Mouse (Mus musculus): ENCODE measurements around the gene Meaf6. TPM values are rescaled to one million over a fixed set of nuclear protein-coding genes. Genes with fewer than 3 reads are reported as not detected.
A peak's percentile ranks its signal among the peaks of the same experiment; 100 is the strongest.

Gene Meaf6
- polyA plus RNA-seq, 1 experiment from 2014 or later: 49.7 TPM

DNA sequence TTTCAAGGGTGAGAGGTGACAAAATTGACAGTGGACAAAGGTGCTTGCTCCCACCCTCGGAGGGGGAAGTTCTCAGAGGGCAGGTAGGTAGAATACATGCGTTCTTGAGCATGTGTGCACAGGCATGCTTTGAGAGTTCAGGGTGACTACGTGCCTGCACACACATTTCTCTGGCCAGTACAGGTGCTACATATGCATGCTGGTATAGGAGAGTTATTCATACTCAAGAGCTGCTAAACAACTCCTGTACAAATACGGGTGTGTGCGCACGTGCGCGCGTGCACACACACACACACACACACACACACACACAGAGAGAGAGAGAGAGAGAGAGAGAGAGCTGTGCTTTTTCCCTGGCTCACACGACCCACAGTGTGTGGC is 76.0 kb downstream of the Meaf6 start:
- 0 out of 2 replicates have a peak, but pooled peaks cover 4% of the 10 kb centered on the region for H3K4me1 ChIP-seq (replicated peaks; ENCODE audit: control insufficient read depth, insufficient read depth, low read length)
- no peak overlapping the region for H3K9ac ChIP-seq (ENCODE audit: low read length)
- H3K27ac ChIP-seq (ENCODE audit: low read length): no peak overlapping the region
- H3K4me2 ChIP-seq (ENCODE audit: low read depth, low read length): peak overlapping the region; percentile 34
- H3K4me3 ChIP-seq (ENCODE audit: low read length): peak overlapping the region; percentile 11; the same call in 1 of the 2 replicates
- WGBS: 50% methylated on average over 10 of the region's 10 CpGs
- H3K36me3 ChIP-seq (ENCODE audit: control insufficient read depth, insufficient read depth, low read length): no peaks in the 10 kb centered on the region
- H3K9me3 ChIP-seq (ENCODE audit: control insufficient read depth, low read length): no peaks in the 10 kb centered on the region
- no peaks in the 10 kb centered on the region for H3K27me3 ChIP-seq (ENCODE audit: control insufficient read depth, insufficient read depth, low read depth, low read length)
- peak; percentile 78 for ATAC-seq (ENCODE audit: low read depth)

DNA sequence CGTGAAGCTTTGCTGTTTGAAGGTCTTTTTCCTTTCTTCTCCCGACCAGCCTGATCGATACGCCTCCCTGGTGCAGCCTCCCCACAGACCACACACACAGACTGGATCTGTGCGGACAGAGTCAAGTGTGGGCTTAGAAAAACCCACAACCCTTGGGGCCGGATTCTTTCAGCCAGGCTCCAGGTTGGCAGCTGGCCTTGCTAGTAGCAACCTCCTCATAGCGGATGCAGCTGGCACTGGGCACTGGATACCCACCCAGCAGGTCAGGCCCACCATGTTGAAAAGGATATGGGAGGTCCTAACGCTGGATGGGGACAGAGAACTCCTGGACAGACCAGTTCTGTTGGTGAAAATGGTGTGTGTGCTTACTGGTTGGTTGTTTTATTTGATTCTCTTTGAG is 76.5 kb downstream of the Meaf6 start:
- Histone ChIP-seq H3K4me3 (ENCODE audit: low read length) (no peak overlapping the region), H3K27me3 (ENCODE audit: control insufficient read depth, insufficient read depth, low read depth, low read length) (no peaks in the 10 kb centered on the region), H3K4me1 (replicated peaks; ENCODE audit: control insufficient read depth, insufficient read depth, low read length) (0 out of 2 replicates have a peak, but pooled peaks cover 4% of the 10 kb centered on the region), H3K36me3 (ENCODE audit: control insufficient read depth, insufficient read depth, low read length) (no peaks in the 10 kb centered on the region), H3K4me2 (ENCODE audit: low read depth, low read length) (no peak overlapping the region), H3K27ac (ENCODE audit: low read length) (no peak overlapping the region), H3K9ac (ENCODE audit: low read length) (no peak overlapping the region), H3K9me3 (ENCODE audit: control insufficient read depth, low read length) (no peaks in the 10 kb centered on the region)
- ATAC-seq (ENCODE audit: low read depth): 0 out of 2 replicates have a peak, but pooled peaks have one; percentile 6
- 46% methylated on average over 8 of the region's 8 CpGs for WGBS

GRCm38 (mm10) chr4:125162701-125163100 is 77.8 kb downstream of the Meaf6 start:
- no peaks in the 10 kb centered on the region for H3K9me3 ChIP-seq (ENCODE audit: control insufficient read depth, low read length)
- no peak for ATAC-seq (ENCODE audit: low read depth)
- no peak overlapping the region for H3K4me2 ChIP-seq (ENCODE audit: low read depth, low read length)
- H3K4me3 ChIP-seq (ENCODE audit: low read length): no peak overlapping the region
- no peak overlapping the region for H3K9ac ChIP-seq (ENCODE audit: low read length)
- H3K27me3 ChIP-seq (ENCODE audit: control insufficient read depth, insufficient read depth, low read depth, low read length): no peaks in the 10 kb centered on the region
- 57% methylated on average over 7 of the region's 7 CpGs for WGBS
- H3K27ac ChIP-seq (ENCODE audit: low read length): no peak overlapping the region
- H3K36me3 ChIP-seq (ENCODE audit: control insufficient read depth, insufficient read depth, low read length): no peaks in the 10 kb centered on the region
- H3K4me1 ChIP-seq (replicated peaks; ENCODE audit: control insufficient read depth, insufficient read depth, low read length): 0 out of 2 replicates have a peak, but pooled peaks cover 4% of the 10 kb centered on the region

Other genes with a start within 250 kb of the Meaf6 start
- 23.9 and 27.5 TPM in 2 replicates for gene Yrdc, start 234.5 kb upstream of the Meaf6 start, polyA plus RNA-seq (2015; fragmentation: Nextera tagmentation; extraction: Ambion mirVana)
- gene 1110065P20Rik, start 233.9 kb upstream of the Meaf6 start, polyA plus RNA-seq (2015; fragmentation: Nextera tagmentation; extraction: Ambion mirVana): 45.6 TPM in 2 replicates
- gene Maneal, start 223.0 kb upstream of the Meaf6 start, polyA plus RNA-seq (2015; fragmentation: Nextera tagmentation; extraction: Ambion mirVana): 0.18 and 0.33 TPM in 2 replicates
- not detected in 2 replicates for gene Epha10, start 204.2 kb upstream of the Meaf6 start, polyA plus RNA-seq (2015; fragmentation: Nextera tagmentation; extraction: Ambion mirVana)
- gene 9930104L06Rik, start 148.1 kb upstream of the Meaf6 start, polyA plus RNA-seq (2015; fragmentation: Nextera tagmentation; extraction: Ambion mirVana): 11.1 and 13.1 TPM in 2 replicates
- gene Cdca8, start 145.8 kb upstream of the Meaf6 start, polyA plus RNA-seq (2015; fragmentation: Nextera tagmentation; extraction: Ambion mirVana): 150 and 151 TPM in 2 replicates
- gene Rspo1, start 98.7 kb upstream of the Meaf6 start, polyA plus RNA-seq (2015; fragmentation: Nextera tagmentation; extraction: Ambion mirVana): 7.4 and 8.0 TPM in 2 replicates
- gene Gnl2, start 68.5 kb upstream of the Meaf6 start, polyA plus RNA-seq (2015; fragmentation: Nextera tagmentation; extraction: Ambion mirVana): 70.6 and 70.8 TPM in 2 replicates
- 4.6 and 6.6 TPM in 2 replicates for gene Dnali1, start 19.4 kb upstream of the Meaf6 start, polyA plus RNA-seq (2015; fragmentation: Nextera tagmentation; extraction: Ambion mirVana)
- 24.1 and 28.8 TPM in 2 replicates for gene Snip1, start 18.5 kb upstream of the Meaf6 start, polyA plus RNA-seq (2015; fragmentation: Nextera tagmentation; extraction: Ambion mirVana)
- 0.55 and 0.58 TPM in 2 replicates for gene Zc3h12a, start 42.7 kb downstream of the Meaf6 start, polyA plus RNA-seq (2015; fragmentation: Nextera tagmentation; extraction: Ambion mirVana)